Mouse (Mus musculus): ENCODE measurements at regions not wholly inside any gene's neighbourhood (a gene's known extent, or its start where the extent isn't known, plus 50 kb on each side); places are given as distances from the start of the nearest gene placed in this dataset.

GRCm38 (mm10) chr10:24357636-24358035 is 134.3 kb downstream of the Moxd1 start:
- Histone ChIP-seq H3K4me1 (replicated peaks) (no peaks in the 10 kb centered on the region), H3K36me3 (no peaks in the 10 kb centered on the region), H3K27me3 (no peaks in the 10 kb centered on the region), H3K4me3 (no peak overlapping the region), H3K4me2 (no peak overlapping the region), H3K9ac (no peak overlapping the region), H3K27ac (replicated peaks) (no peak overlapping the region), H3K9me3 (no peaks in the 10 kb centered on the region)
- WGBS, result 11% methylated on average over 3 of the region's 3 CpGs
- no peak for ATAC-seq (ENCODE audit: low read depth)

GRCm38 (mm10) chr10:24361424-24361823 is 138.1 kb downstream of the Moxd1 start:
- Histone ChIP-seq H3K4me2 (no peak overlapping the region), H3K9me3 (no peaks in the 10 kb centered on the region), H3K27ac (replicated peaks) (no peak overlapping the region), H3K9ac (no peak overlapping the region), H3K27me3 (no peaks in the 10 kb centered on the region), H3K4me3 (no peak overlapping the region), H3K36me3 (no peaks in the 10 kb centered on the region), H3K4me1 (replicated peaks) (0 out of 2 replicates have a peak, but pooled peaks cover 7% of the 10 kb centered on the region)
- ATAC-seq (ENCODE audit: low read depth), result no peak
- whole genome bisulfite sequencing, result 83% methylated on average over 3 of the region's 3 CpGs

GRCm38 (mm10) chr10:24365369-24365768 is 142.1 kb downstream of the Moxd1 start:
- H3K27ac ChIP-seq (replicated peaks), result no peak overlapping the region
- H3K4me1 ChIP-seq (replicated peaks), result 0 out of 2 replicates have a peak, but pooled peaks cover 7% of the 10 kb centered on the region
- H3K4me3 ChIP-seq, result no peak overlapping the region
- H3K27me3 ChIP-seq, result no peaks in the 10 kb centered on the region
- 70% methylated on average over 5 of the region's 5 CpGs for WGBS
- no peaks in the 10 kb centered on the region for H3K36me3 ChIP-seq
- H3K4me2 ChIP-seq, result no peak overlapping the region
- no peak overlapping the region for H3K9ac ChIP-seq
- no peak for ATAC-seq (ENCODE audit: low read depth)
- no peaks in the 10 kb centered on the region for H3K9me3 ChIP-seq

GRCm38 (mm10) chr10:24367010-24367409 is 143.7 kb downstream of the Moxd1 start:
- Histone ChIP-seq H3K27me3 (no peaks in the 10 kb centered on the region), H3K36me3 (no peaks in the 10 kb centered on the region), H3K4me3 (no peak overlapping the region), H3K27ac (replicated peaks) (no peak overlapping the region), H3K9me3 (no peaks in the 10 kb centered on the region), H3K9ac (no peak overlapping the region), H3K4me2 (no peak overlapping the region), H3K4me1 (replicated peaks) (0 out of 2 replicates have a peak, but pooled peaks cover 7% of the 10 kb centered on the region)
- no peak for ATAC-seq (ENCODE audit: low read depth)
- 82% methylated on average over 5 of the region's 5 CpGs for WGBS

GRCm38 (mm10) chr10:24373957-24374356 is 150.6 kb downstream of the Moxd1 start:
- no peaks in the 10 kb centered on the region for H3K9me3 ChIP-seq
- H3K36me3 ChIP-seq, result no peaks in the 10 kb centered on the region
- H3K27me3 ChIP-seq, result no peaks in the 10 kb centered on the region
- H3K9ac ChIP-seq, result no peak overlapping the region
- no peak overlapping the region for H3K4me2 ChIP-seq
- WGBS, result 78% methylated on average over 6 of the region's 6 CpGs
- ATAC-seq (ENCODE audit: low read depth), result no peak
- H3K27ac ChIP-seq (replicated peaks), result no peak overlapping the region
- H3K4me1 ChIP-seq (replicated peaks), result no peaks in the 10 kb centered on the region
- H3K4me3 ChIP-seq, result no peak overlapping the region

- no peak for ATAC-seq (ENCODE audit: low read depth)
- H3K4me2 ChIP-seq, result no peak overlapping the region
- H3K27me3 ChIP-seq, result no peaks in the 10 kb centered on the region
- no peaks in the 10 kb centered on the region for H3K4me1 ChIP-seq (replicated peaks)
- H3K9ac ChIP-seq, result no peak overlapping the region
- WGBS, result 80% methylated on average over 5 of the region's 5 CpGs
- no peak overlapping the region for H3K27ac ChIP-seq (replicated peaks)
- H3K36me3 ChIP-seq, result no peaks in the 10 kb centered on the region
- H3K9me3 ChIP-seq, result no peaks in the 10 kb centered on the region
- no peak overlapping the region for H3K4me3 ChIP-seq
Observed at GRCm38 (mm10) chr10:24379291-24379690, 156.0 kb downstream of the Moxd1 start.

- WGBS, result 72% methylated on average over 4 of the region's 4 CpGs
Observed at GRCm38 (mm10) chr10:24380478-24381273, 157.4 kb downstream of the Moxd1 start.

GRCm38 (mm10) chr10:24381917-24382316 is 158.6 kb downstream of the Moxd1 start:
- Histone ChIP-seq H3K4me3 (no peak overlapping the region), H3K9ac (no peak overlapping the region), H3K9me3 (no peaks in the 10 kb centered on the region), H3K27ac (replicated peaks) (no peak overlapping the region), H3K27me3 (no peaks in the 10 kb centered on the region), H3K36me3 (no peaks in the 10 kb centered on the region), H3K4me2 (no peak overlapping the region), H3K4me1 (replicated peaks) (no peaks in the 10 kb centered on the region)
- 22% methylated on average over 4 of the region's 4 CpGs for WGBS
- no peak for ATAC-seq (ENCODE audit: low read depth)

More at GRCm38 (mm10) chr10:24380478-24381273, 157.4 kb downstream of the Moxd1 start:
- no peak for ATAC-seq (ENCODE audit: low read depth)
- Histone ChIP-seq H3K4me2 (no peak overlapping the region), H3K27ac (replicated peaks) (no peak overlapping the region), H3K27me3 (no peaks in the 10 kb centered on the region), H3K4me3 (no peak overlapping the region), H3K9me3 (no peaks in the 10 kb centered on the region), H3K9ac (no peak overlapping the region), H3K36me3 (no peaks in the 10 kb centered on the region), H3K4me1 (replicated peaks) (no peaks in the 10 kb centered on the region)

- Histone ChIP-seq H3K4me3 (no peak overlapping the region), H3K4me1 (replicated peaks) (no peaks in the 10 kb centered on the region), H3K27me3 (no peaks in the 10 kb centered on the region), H3K27ac (replicated peaks) (no peak overlapping the region), H3K4me2 (no peak overlapping the region), H3K36me3 (no peaks in the 10 kb centered on the region), H3K9me3 (no peaks in the 10 kb centered on the region), H3K9ac (no peak overlapping the region)
- ATAC-seq (ENCODE audit: low read depth), result no peak
- WGBS, result 93% methylated on average over 2 of the region's 2 CpGs
Observed at GRCm38 (mm10) chr10:24384061-24384460, 160.7 kb downstream of the Moxd1 start.

- no peaks in the 10 kb centered on the region for H3K27me3 ChIP-seq
- no peaks in the 10 kb centered on the region for H3K9me3 ChIP-seq
- no peak overlapping the region for H3K27ac ChIP-seq (replicated peaks)
- no peak overlapping the region for H3K4me3 ChIP-seq
- ATAC-seq (ENCODE audit: low read depth), result no peak
- WGBS, result 55% methylated on average over 2 of the region's 2 CpGs
- no peaks in the 10 kb centered on the region for H3K4me1 ChIP-seq (replicated peaks)
- no peaks in the 10 kb centered on the region for H3K36me3 ChIP-seq
- H3K4me2 ChIP-seq, result no peak overlapping the region
- no peak overlapping the region for H3K9ac ChIP-seq
Observed at GRCm38 (mm10) chr10:24388229-24388628, 164.9 kb downstream of the Moxd1 start.

- Histone ChIP-seq H3K9ac (no peak overlapping the region), H3K27me3 (no peaks in the 10 kb centered on the region), H3K4me2 (no peak overlapping the region), H3K4me1 (replicated peaks) (no peaks in the 10 kb centered on the region), H3K4me3 (no peak overlapping the region), H3K36me3 (no peaks in the 10 kb centered on the region), H3K9me3 (no peaks in the 10 kb centered on the region), H3K27ac (replicated peaks) (no peak overlapping the region)
- ATAC-seq (ENCODE audit: low read depth), result no peak
- 83% methylated on average over 6 of the region's 6 CpGs for WGBS
Observed at GRCm38 (mm10) chr10:24391039-24391438, 167.7 kb downstream of the Moxd1 start.

- Histone ChIP-seq H3K4me2 (no peak overlapping the region), H3K36me3 (no peaks in the 10 kb centered on the region), H3K9ac (no peak overlapping the region), H3K9me3 (no peaks in the 10 kb centered on the region), H3K27ac (replicated peaks) (no peak overlapping the region), H3K27me3 (no peaks in the 10 kb centered on the region), H3K4me3 (no peak overlapping the region), H3K4me1 (replicated peaks) (no peaks in the 10 kb centered on the region)
- no peak for ATAC-seq (ENCODE audit: low read depth)
- 80% methylated on average over 3 of the region's 3 CpGs for WGBS
Observed at GRCm38 (mm10) chr10:24392066-24392465, 168.7 kb downstream of the Moxd1 start.

All from neural tube, embryonic 13.5 days (tissue).